Mouse (Mus musculus): ENCODE results near the gene Fmo2. TPM values are rescaled to one million over a fixed set of nuclear protein-coding genes. Genes with fewer than 3 reads are reported as not detected.

Fmo2 gene
- total and polyA plus RNA-seq, 3 experiments, result not detected

GRCm38 (mm10) chr1:162859996-162860605 lies 38.4 kb downstream of the Fmo2 start:
- no peak overlapping the region for H3K4me2 ChIP-seq (ENCODE audit: insufficient read depth, low read depth, poor library complexity, severe bottlenecking)
- no peak for TF ChIP-seq CHD1 (IDR thresholded peaks at IDR 0.05; ENCODE audit: low read depth, low read length)
- no peak for TF ChIP-seq NRF1 (IDR thresholded peaks at IDR 0.05; ENCODE audit: low read depth, low read length)
- TF ChIP-seq UBTF (IDR thresholded peaks at IDR 0.05; ENCODE audit: low read depth, low read length), result no peak
- no peak for TF ChIP-seq KAT2A (IDR thresholded peaks at IDR 0.05; ENCODE audit: insufficient replicate concordance, low read length)
- no peak for TF ChIP-seq EP300 (IDR thresholded peaks at IDR 0.05; ENCODE audit: low read length)
- no peak for TF ChIP-seq MAX (IDR thresholded peaks at IDR 0.05; ENCODE audit: low read length)
- TF ChIP-seq ZC3H11A (IDR thresholded peaks at IDR 0.05; ENCODE audit: low read depth, low read length), result no peak
- TF ChIP-seq ELF1 (IDR thresholded peaks at IDR 0.05; ENCODE audit: low read depth, low read length), result no peak
- TF ChIP-seq POLR2AphosphoS2 (IDR thresholded peaks at IDR 0.05; ENCODE audit: low read depth, low read length), result no peak
- no peak for TF ChIP-seq NELFE (IDR thresholded peaks at IDR 0.05; ENCODE audit: low read depth, low read length)
- TF ChIP-seq TBP (conservative IDR thresholded peaks at IDR 0.05; ENCODE audit: low read depth, low read length), result no peak
- TF ChIP-seq USF1 (IDR thresholded peaks at IDR 0.05; ENCODE audit: low read depth, low read length), result no peak
- no peak for TF ChIP-seq ETS1 (conservative IDR thresholded peaks at IDR 0.05; ENCODE audit: low read depth, low read length)
- no peak for TF ChIP-seq ZMIZ1 (IDR thresholded peaks at IDR 0.05; ENCODE audit: low read depth, low read length)
- TF ChIP-seq JUN (IDR thresholded peaks at IDR 0.05; ENCODE audit: insufficient read depth, low read depth, low read length), result no peak
- no peak for TF ChIP-seq IRF4 (IDR thresholded peaks at IDR 0.05; ENCODE audit: low read depth, low read length)
- no peak for TF ChIP-seq E2F4 (IDR thresholded peaks at IDR 0.05; ENCODE audit: insufficient replicate concordance, low read depth, low read length)
- H3K4me3 ChIP-seq (replicated peaks in 1 of 3; ENCODE audit: low read depth in 2 of 3, low read length in 2 of 3, poor library complexity in 1 of 3), result no peak overlapping the region
- no peaks in the 10 kb centered on the region for H3K27me3 ChIP-seq (replicated peaks)
- H3K9ac ChIP-seq (ENCODE audit: insufficient read depth, low read depth), result no peak overlapping the region
- no peak overlapping the region for H3K27ac ChIP-seq (ENCODE audit: insufficient read depth, low read depth)
- peaks cover 0 to 4% of the 10 kb centered on the region in 2 experiments; a peak in 2 of 4 replicates for H3K4me1 ChIP-seq (ENCODE audit: control insufficient read depth in 1 of 2, insufficient read depth in 2 of 2)
- dilution Hi-C loops (cut with MboI; ENCODE audit: extremely low pct_ligation_motif_present, extremely low pct_unique_long_range_greater_than_20kb, low sequenced_read_pairs) (no loop called here), in situ Hi-C loops (cut with MboI; ENCODE audit: low pct_ligation_motif_present, low pct_unique_long_range_greater_than_20kb, low sequenced_read_pairs) (no loop called here)
- no peaks in the 10 kb centered on the region for H3K9me3 ChIP-seq (replicated peaks; ENCODE audit: low read length)
- no peak for DNase-seq (ENCODE audit: extremely low read depth)
- no peaks in the 10 kb centered on the region for H3K36me3 ChIP-seq (replicated peaks in 1 of 2; ENCODE audit: control insufficient read depth in 1 of 2, insufficient read depth in 1 of 2, low read length in 1 of 2)
- no peaks in the 10 kb centered on the region for H3K79me2 ChIP-seq (replicated peaks; ENCODE audit: control insufficient read depth, extremely low read depth, insufficient read depth, poor library complexity, severe bottlenecking)

DNA sequence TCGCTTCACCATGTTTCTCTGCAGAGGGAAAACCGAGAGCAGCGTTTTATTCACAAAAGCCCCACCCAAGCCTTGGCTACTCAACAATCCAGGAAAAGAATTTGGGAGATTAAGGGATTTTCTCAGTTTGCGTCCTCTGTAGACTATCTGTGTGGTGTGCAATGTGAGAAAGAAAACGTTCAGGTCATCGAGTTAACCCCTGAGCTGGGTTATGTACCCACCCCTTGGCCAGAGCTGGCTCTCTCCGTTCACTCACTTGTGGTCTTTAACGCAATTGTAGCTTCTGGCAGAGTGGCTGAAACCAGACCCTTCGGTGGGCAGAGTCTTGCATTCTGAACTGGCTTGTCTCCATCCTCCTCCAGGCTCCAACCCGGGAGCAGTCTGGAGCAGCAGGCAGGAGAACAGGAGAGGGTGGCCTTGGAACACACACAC lies 39.0 kb downstream of the Fmo2 start:
- Histone ChIP-seq H3K4me2 (ENCODE audit: insufficient read depth, low read depth, poor library complexity, severe bottlenecking) (no peak overlapping the region), H3K4me3 (replicated peaks in 1 of 3; ENCODE audit: low read depth in 2 of 3, low read length in 2 of 3, poor library complexity in 1 of 3) (no peak overlapping the region), H3K9me3 (replicated peaks; ENCODE audit: low read length) (no peaks in the 10 kb centered on the region), H3K27ac (ENCODE audit: insufficient read depth, low read depth) (no peak overlapping the region), H3K36me3 (replicated peaks in 1 of 2; ENCODE audit: control insufficient read depth in 1 of 2, insufficient read depth in 1 of 2, low read length in 1 of 2) (no peaks in the 10 kb centered on the region), H3K9ac (ENCODE audit: insufficient read depth, low read depth) (no peak overlapping the region), H3K4me1 (ENCODE audit: control insufficient read depth in 1 of 2, insufficient read depth in 2 of 2) (peaks cover 0 to 4% of the 10 kb centered on the region in 2 experiments; a peak in 2 of 4 replicates), H3K27me3 (replicated peaks) (no peaks in the 10 kb centered on the region), H3K79me2 (replicated peaks; ENCODE audit: control insufficient read depth, extremely low read depth, insufficient read depth, poor library complexity, severe bottlenecking) (no peaks in the 10 kb centered on the region)
- dilution Hi-C loops (cut with MboI; ENCODE audit: extremely low pct_ligation_motif_present, extremely low pct_unique_long_range_greater_than_20kb, low sequenced_read_pairs), result no loop called here
- no peak for TF ChIP-seq TBP (conservative IDR thresholded peaks at IDR 0.05; ENCODE audit: low read depth, low read length)
- no peak for TF ChIP-seq NELFE (IDR thresholded peaks at IDR 0.05; ENCODE audit: low read depth, low read length)
- no peak for TF ChIP-seq ZMIZ1 (IDR thresholded peaks at IDR 0.05; ENCODE audit: low read depth, low read length)
- no peak for TF ChIP-seq UBTF (IDR thresholded peaks at IDR 0.05; ENCODE audit: low read depth, low read length)
- no peak for TF ChIP-seq USF1 (IDR thresholded peaks at IDR 0.05; ENCODE audit: low read depth, low read length)
- TF ChIP-seq POLR2A (IDR thresholded peaks at IDR 0.05; ENCODE audit: low read depth, low read length), result no peak
- no peak for TF ChIP-seq BHLHE40 (IDR thresholded peaks at IDR 0.05; ENCODE audit: low read depth, low read length)
- no peak for TF ChIP-seq JUND (conservative IDR thresholded peaks at IDR 0.05; ENCODE audit: low read depth, low read length)
- TF ChIP-seq USF2 (conservative IDR thresholded peaks at IDR 0.05; ENCODE audit: low read depth, low read length), result no peak
- no peak for TF ChIP-seq MAZ (IDR thresholded peaks at IDR 0.05; ENCODE audit: low read depth, low read length)
- TF ChIP-seq NRF1 (IDR thresholded peaks at IDR 0.05; ENCODE audit: low read depth, low read length), result no peak
- TF ChIP-seq GABPA (IDR thresholded peaks at IDR 0.05; ENCODE audit: insufficient replicate concordance, low read depth, low read length), result no peak
- no peak for TF ChIP-seq CHD1 (IDR thresholded peaks at IDR 0.05; ENCODE audit: low read depth, low read length)
- DNase-seq (ENCODE audit: extremely low read depth), result no peak
- in situ Hi-C loops (cut with MboI; ENCODE audit: low pct_ligation_motif_present, low pct_unique_long_range_greater_than_20kb, low sequenced_read_pairs), result no loop called here

Measured in CH12.LX (cell line).